Mouse (Mus musculus) lung, postnatal 0 days (tissue): ENCODE data around the gene Cubn. TPM values are rescaled to one million over a fixed set of nuclear protein-coding genes. Genes with fewer than 3 reads are reported as not detected.

ENCODE experiments used
- ATAC-seq: fragments of 200-750 bp; cut with Nextera tagmentation; 2 replicates; pipeline ENCODE4 v1.8.0; 2017; ENCODE audit warnings: moderate library complexity
- DNase-seq: peaks from one replicate; pipeline ENCODE4 v3.0.0-alpha.2; 2016; ENCODE audit warnings: low spot score
- H3K27ac ChIP-seq: fragments of 300-500 bp; sonication (generic); 2 replicates; pipeline ENCODE4 v1.5.1; 2014; ENCODE audit warnings: antibody characterized with exemption, mild to moderate bottlenecking, low read length, mixed read lengths
- H3K27me3 ChIP-seq: fragments of 300-500 bp; sonication (generic); replicated peaks from 2 replicates; pipeline ENCODE4 v1.6.1; 2014; ENCODE audit warnings: low read length, mixed read lengths; ENCODE audit not compliant: insufficient read depth
- H3K36me3 ChIP-seq: fragments of 300-500 bp; sonication (generic); 2 replicates; pipeline ENCODE4 v1.6.1; 2014; ENCODE audit warnings: low read length, mixed read lengths; ENCODE audit not compliant: insufficient read depth
- H3K4me1 ChIP-seq: fragments of 300-500 bp; sonication (generic); 2 replicates; pipeline ENCODE4 v1.6.1; 2014; ENCODE audit warnings: antibody characterized with exemption, low read depth, low read length, mixed read lengths; ENCODE audit not compliant: insufficient read depth
- H3K4me2 ChIP-seq: fragments of 300-500 bp; sonication (generic); replicated peaks from 2 replicates; pipeline ENCODE4 v1.6.1; 2014; ENCODE audit warnings: low read depth, mild to moderate bottlenecking, low read length, moderate library complexity, mixed read lengths
- H3K4me3 ChIP-seq: fragments of 300-500 bp; sonication (generic); 2 replicates; pipeline ENCODE4 v1.5.1; 2014; ENCODE audit warnings: low read depth, low read length
- H3K9ac ChIP-seq: fragments of 300-500 bp; sonication (generic); replicated peaks from 2 replicates; pipeline ENCODE4 v1.6.1; 2014; ENCODE audit warnings: low read depth, mild to moderate bottlenecking
- H3K9me3 ChIP-seq: fragments of 300-500 bp; sonication (generic); 2 replicates; pipeline ENCODE4 v1.6.1; 2016; ENCODE audit warnings: low read length, mixed read lengths
- CTCF ChIP-seq: IDR thresholded peaks from 2 replicates; pipeline ENCODE4 v1.5.1; 2016; ENCODE audit warnings: antibody characterized with exemption, mild to moderate bottlenecking
- EP300 ChIP-seq: IDR thresholded peaks from 2 replicates; pipeline ENCODE4 v1.6.1; 2016; ENCODE audit warnings: antibody characterized with exemption, mild to moderate bottlenecking, control low read depth
- WGBS: fragments of 180-500 bp; shearing (Covaris S2); extraction: QIAGEN DNeasy Blood & Tissue Kit; methylation state at CpG from one replicate; pipeline ENCODE4 v1.1.7; 2014; 5-methylcytosine and 5-hydroxymethylcytosine counted together
- polyA plus RNA-seq: library from polyadenylated mRNA; unstranded; fragments of >200 nt; fragmentation: Nextera tagmentation; extraction: Ambion mirVana; gene quantifications from 2 replicates; pipeline ENCODE4 v1.2.1, GENCODE M21; 2015

Cubn gene
- polyA plus RNA-seq, 1 experiment from 2014 or later = 0.24 TPM

GRCm38 (mm10) chr2:13470108-13470507 is 21.5 kb downstream of the Cubn start:
- H3K9me3 ChIP-seq = no peaks in the 10 kb centered on the region
- WGBS = 91% methylated on average over 3 of the region's 3 CpGs
- TF ChIP-seq CTCF (no peak), EP300 (no peak)

GRCm38 (mm10) chr2:13469641-13470040 is 22.0 kb downstream of the Cubn start:
- WGBS = 82% methylated on average over 4 of the region's 4 CpGs
- Histone ChIP-seq H3K9ac (no peak overlapping the region), H3K36me3 (no peaks in the 10 kb centered on the region)

More at GRCm38 (mm10) chr2:13470108-13470507, 21.5 kb downstream of the Cubn start:
- Histone ChIP-seq H3K9ac (no peak overlapping the region), H3K4me2 (no peak overlapping the region), H3K27me3 (no peaks in the 10 kb centered on the region), H3K27ac (no peak overlapping the region), H3K4me3 (no peak overlapping the region), H3K36me3 (no peaks in the 10 kb centered on the region), H3K4me1 (no peaks in the 10 kb centered on the region)
- ATAC-seq = no peak
- no peak for DNase-seq

GRCm38 (mm10) chr2:13466685-13467084 is 24.9 kb downstream of the Cubn start:
- DNase-seq (no peak), ATAC-seq (no peak)
- H3K4me1 ChIP-seq = no peaks in the 10 kb centered on the region
- WGBS = 74% methylated on average over 3 of the region's 3 CpGs
- no peaks in the 10 kb centered on the region for H3K27me3 ChIP-seq
- H3K36me3 ChIP-seq = no peaks in the 10 kb centered on the region
- no peaks in the 10 kb centered on the region for H3K9me3 ChIP-seq
- no peak overlapping the region for H3K27ac ChIP-seq
- TF ChIP-seq EP300 (no peak), CTCF (no peak)
- H3K9ac ChIP-seq = no peak overlapping the region
- H3K4me2 ChIP-seq = no peak overlapping the region
- H3K4me3 ChIP-seq = no peak overlapping the region

More at GRCm38 (mm10) chr2:13469641-13470040, 22.0 kb downstream of the Cubn start:
- no peak overlapping the region for H3K27ac ChIP-seq
- no peaks in the 10 kb centered on the region for H3K4me1 ChIP-seq
- no peak for ATAC-seq
- no peak overlapping the region for H3K4me2 ChIP-seq
- H3K27me3 ChIP-seq = no peaks in the 10 kb centered on the region
- DNase-seq = no peak
- TF ChIP-seq EP300 (no peak), CTCF (no peak)
- H3K9me3 ChIP-seq = no peaks in the 10 kb centered on the region
- no peak overlapping the region for H3K4me3 ChIP-seq

GRCm38 (mm10) chr2:13458088-13458487 is 33.5 kb downstream of the Cubn start:
- ATAC-seq (no peak), DNase-seq (no peak)
- no peak overlapping the region for H3K27ac ChIP-seq
- no peaks in the 10 kb centered on the region for H3K9me3 ChIP-seq
- no peaks in the 10 kb centered on the region for H3K36me3 ChIP-seq
- H3K4me3 ChIP-seq = no peak overlapping the region
- no peak overlapping the region for H3K4me2 ChIP-seq
- H3K9ac ChIP-seq = no peak overlapping the region
- no peaks in the 10 kb centered on the region for H3K4me1 ChIP-seq
- H3K27me3 ChIP-seq = no peaks in the 10 kb centered on the region
- TF ChIP-seq CTCF (no peak), EP300 (no peak)
- 89% methylated on average over 2 of the region's 2 CpGs for WGBS

- no peaks in the 10 kb centered on the region for H3K36me3 ChIP-seq
- no peak for ATAC-seq
- TF ChIP-seq EP300 (no peak), CTCF (no peak)
- H3K9me3 ChIP-seq = no peaks in the 10 kb centered on the region
- no peak overlapping the region for H3K4me2 ChIP-seq
- 53% methylated on average over 1 of the region's 1 CpGs for WGBS
- H3K4me3 ChIP-seq = no peak overlapping the region
- no peaks in the 10 kb centered on the region for H3K27me3 ChIP-seq
- no peaks in the 10 kb centered on the region for H3K4me1 ChIP-seq
- no peak for DNase-seq
- H3K27ac ChIP-seq = no peak overlapping the region
- no peak overlapping the region for H3K9ac ChIP-seq
Measured at GRCm38 (mm10) chr2:13456821-13457220, 34.8 kb downstream of the Cubn start.

- Histone ChIP-seq H3K4me3 (no peak overlapping the region), H3K4me1 (no peaks in the 10 kb centered on the region), H3K36me3 (no peaks in the 10 kb centered on the region), H3K4me2 (no peak overlapping the region), H3K27me3 (no peaks in the 10 kb centered on the region), H3K27ac (no peak overlapping the region), H3K9me3 (no peaks in the 10 kb centered on the region), H3K9ac (no peak overlapping the region)
- no peak for TF ChIP-seq EP300
- TF ChIP-seq CTCF = no peak
- WGBS = 64% methylated on average over 13 of the region's 13 CpGs
- ATAC-seq (no peak), DNase-seq (no peak)
Measured at GRCm38 (mm10) chr2:13451495-13452491, 39.8 kb downstream of the Cubn start.
